ENCODE assay signal across 9 mouse cellular contexts in the genomic region with DNA sequence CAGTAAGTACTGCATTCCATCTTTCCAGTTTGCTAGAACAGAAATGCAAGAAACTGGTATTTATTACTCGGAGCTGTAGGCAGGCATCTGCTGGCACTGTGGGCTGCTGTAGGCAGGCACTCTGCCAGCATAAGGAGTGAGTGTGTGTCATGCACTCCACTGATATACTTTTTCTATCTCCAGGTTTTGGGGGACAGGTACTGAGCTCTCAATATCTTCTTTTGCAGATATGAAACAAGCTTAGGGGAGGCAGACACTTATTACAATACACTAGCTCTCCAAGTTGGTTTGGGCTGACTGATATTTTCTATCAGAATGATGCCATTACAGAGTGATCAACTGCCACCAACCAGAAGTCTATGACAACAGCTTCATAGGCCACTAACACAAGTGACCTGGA. TPM values are rescaled to one million over a fixed set of nuclear protein-coding genes. Genes with fewer than 3 reads are reported as not detected.
DNase-seq lines count a peak whose midpoint lies in the region; ATAC-seq and TF ChIP-seq lines count a peak whose summit lies in the region.
"Had no signal": no experiment of that assay in that cellular context is flagged by ENCODE, and none has a peak within 500 bp of the region (broad histone marks: within the 10 kb centered on the region; RNA-seq: fewer than 3 reads in every experiment).

No protein-coding gene starts in this region.

- DNase-seq in cerebellum, adult 11 months, result peak; percentile 42
- no peak for DNase-seq in cerebellum, postnatal 4 days (ENCODE audit: low spot score in 2 of 2)
- DNase-seq in G1E (ENCODE audit: low spot score), result no peak
- DNase-seq in cerebellum, adult 9-11 months, result peak; percentile 70
- DNase-seq in liver, embryonic 11.5 days (ENCODE audit: low spot score), result no peak
- DNase-seq in ovary, postnatal 14 days (ENCODE audit: low spot score), result no peak
- no peak for DNase-seq in heart, adult 18-20 months
- DNase-seq in midbrain, embryonic 14.5 days, result no peak

- no peak overlapping the region for H3K9ac ChIP-seq in liver, embryonic 11.5 days (ENCODE audit: low read depth, low read length)
- H3K9ac ChIP-seq in midbrain, embryonic 14.5 days (replicated peaks; ENCODE audit: low read length), result no peak overlapping the region

- no peaks in the 10 kb centered on the region for H3K9me3 ChIP-seq in G1E (replicated peaks)
- no peaks in the 10 kb centered on the region for H3K9me3 ChIP-seq in liver, embryonic 11.5 days (ENCODE audit: control insufficient read depth, low read length)
- no peaks in the 10 kb centered on the region for H3K9me3 ChIP-seq in midbrain, embryonic 14.5 days (ENCODE audit: control insufficient read depth, low read length)

- 0 out of 2 replicates have a peak, but pooled peaks have one; percentile 22 for ATAC-seq in G1E (ENCODE audit: extremely low read depth, insufficient number of reproducible peaks, low FRiP score, poor library complexity, severe bottlenecking)
- ATAC-seq in liver, embryonic 11.5 days (replicated peaks; ENCODE audit: low FRiP score), result peak; percentile 94
- no peak for ATAC-seq in midbrain, embryonic 14.5 days (ENCODE audit: low FRiP score, low TSS enrichment)
- ATAC-seq: hindbrain, postnatal 0 days had no signal

- no peaks in the 10 kb centered on the region for H3K27me3 ChIP-seq in G1E (ENCODE audit: insufficient read depth, low read length)
- no peaks in the 10 kb centered on the region for H3K27me3 ChIP-seq in liver, embryonic 11.5 days (replicated peaks; ENCODE audit: control insufficient read depth, insufficient read depth, low read length)
- no peaks in the 10 kb centered on the region for H3K27me3 ChIP-seq in midbrain, embryonic 14.5 days (ENCODE audit: control insufficient read depth, insufficient read depth, low read length)

- peaks cover 69% of the 10 kb centered on the region for H3K36me3 ChIP-seq in G1E (replicated peaks)
- H3K36me3 ChIP-seq in liver, embryonic 11.5 days (ENCODE audit: control insufficient read depth, insufficient read depth, low read length), result peaks cover 5% of the 10 kb centered on the region; the same call in 1 of the 2 replicates
- peaks cover 15% of the 10 kb centered on the region for H3K36me3 ChIP-seq in midbrain, embryonic 14.5 days (ENCODE audit: control insufficient read depth, insufficient read depth, low read length)

- H3K4me1 ChIP-seq in G1E (ENCODE audit: insufficient read depth, low read depth, low read length), result peaks cover 54% of the 10 kb centered on the region
- H3K4me1 ChIP-seq in liver, embryonic 11.5 days (replicated peaks; ENCODE audit: control insufficient read depth, insufficient read depth, low read length), result peaks cover 19% of the 10 kb centered on the region
- H3K4me1 ChIP-seq in midbrain, embryonic 14.5 days (ENCODE audit: control insufficient read depth, insufficient read depth, low read length), result no peaks in the 10 kb centered on the region

- 0 out of 2 replicates have a peak overlapping the region, but pooled peaks have one; percentile 12 for H3K4me2 ChIP-seq in liver, embryonic 11.5 days
- H3K4me2 ChIP-seq in midbrain, embryonic 14.5 days (ENCODE audit: low read length), result no peak overlapping the region

- 68% methylated on average over 1 of the region's 1 CpGs for WGBS in liver, embryonic 11.5 days
- WGBS in midbrain, embryonic 14.5 days, result 85% methylated on average over 1 of the region's 1 CpGs

- H3K4me3 ChIP-seq in G1E (ENCODE audit: low read depth, low read length), result no peak overlapping the region
- H3K4me3 ChIP-seq in liver, embryonic 11.5 days (ENCODE audit: low read depth, low read length), result no peak overlapping the region
- no peak overlapping the region for H3K4me3 ChIP-seq in midbrain, embryonic 14.5 days (replicated peaks; ENCODE audit: low read depth, low read length)

- peak overlapping the region; percentile 88 for H3K27ac ChIP-seq in liver, embryonic 11.5 days (ENCODE audit: low read depth, low read length)
- H3K27ac ChIP-seq in midbrain, embryonic 14.5 days (replicated peaks; ENCODE audit: low read depth, low read length), result no peak overlapping the region
- H3K27ac ChIP-seq: hindbrain, postnatal 0 days had no signal

- no peak for TF ChIP-seq CTCF in G1E (IDR thresholded peaks at IDR 0.05; ENCODE audit: low read depth, low read length)

RNA-seq across cellular contexts. Expression of gene Tapt1, which starts 23.0 kb away (rescaled TPM):
- 57.9 and 58.3 TPM in 2 replicates for total RNA-seq in G1E (2014; fragmentation: Nextera tagmentation)
- 52.8 and 60.1 TPM in 2 replicates for total RNA-seq in G1E (2017)
- polyA plus RNA-seq in G1E (2012), result 20.1 and 21.6 TPM in 2 replicates
- polyA plus RNA-seq in liver, embryonic 11.5 days (2014; fragmentation: Nextera tagmentation; extraction: Ambion mirVana), result 49.7 and 51.0 TPM in 2 replicates
- total RNA-seq in heart, adult 18-20 months (2021), result 10 to 100 TPM; 18.8 to 20.7 TPM
- 31.7 and 34.6 TPM in 2 replicates for polyA plus RNA-seq in midbrain, embryonic 14.5 days (2014; fragmentation: Nextera tagmentation; extraction: Ambion mirVana)

Comparison
In these comparisons a context has a peak if more than half of its experiments do, and no peak if none do; other contexts are left out.
1. DNase-seq: peak in cerebellum, adult 11 months (single experiment) and cerebellum, adult 9-11 months (single experiment); none in cerebellum, postnatal 4 days (0 of 2), G1E (single experiment), liver, embryonic 11.5 days (single experiment), ovary, postnatal 14 days (single experiment), heart, adult 18-20 months (0 of 2) and midbrain, embryonic 14.5 days (single experiment).